In genomic region chr9:118705381-118706074, GRCm38 (mm10) we compare ENCODE assay signal across 11 mouse cellular contexts.
DNase-seq lines count a peak whose midpoint lies in the region; ATAC-seq lines count a peak whose summit lies in the region.
"Had no signal": no experiment of that assay in that cellular context is flagged by ENCODE, and none has a peak within 500 bp of the region (broad histone marks: within the 10 kb centered on the region; RNA-seq: fewer than 3 reads in every experiment).

No protein-coding gene starts in this region.

- no peaks in the 10 kb centered on the region for H3K27me3 ChIP-seq in forebrain, embryonic 15.5 days
- no peaks in the 10 kb centered on the region for H3K27me3 ChIP-seq in forebrain, embryonic 16.5 days (replicated peaks; ENCODE audit: control insufficient read depth, insufficient read depth, low read length)
- no peaks in the 10 kb centered on the region for H3K27me3 ChIP-seq in kidney, embryonic 14.5 days (ENCODE audit: control insufficient read depth, insufficient read depth, low read length)
- H3K27me3 ChIP-seq: midbrain, embryonic 15.5 days had no signal

- no peak overlapping the region for H3K27ac ChIP-seq in forebrain, embryonic 15.5 days (replicated peaks)
- H3K27ac ChIP-seq in forebrain, embryonic 16.5 days (ENCODE audit: low read length) = no peak overlapping the region
- peak overlapping the region; percentile 65 for H3K27ac ChIP-seq in kidney, embryonic 14.5 days (ENCODE audit: low read depth, low read length)
- H3K27ac ChIP-seq: midbrain, embryonic 15.5 days had no signal

- no peak overlapping the region for H3K4me2 ChIP-seq in forebrain, embryonic 15.5 days (replicated peaks)
- no peak overlapping the region for H3K4me2 ChIP-seq in forebrain, embryonic 16.5 days (ENCODE audit: low read length)
- no peak overlapping the region for H3K4me2 ChIP-seq in kidney, embryonic 14.5 days (replicated peaks; ENCODE audit: low read depth, low read length)
- H3K4me2 ChIP-seq: midbrain, embryonic 15.5 days had no signal

- H3K9ac ChIP-seq in forebrain, embryonic 15.5 days (replicated peaks) = no peak overlapping the region
- H3K9ac ChIP-seq in forebrain, embryonic 16.5 days (replicated peaks; ENCODE audit: low read depth, low read length) = no peak overlapping the region
- no peak overlapping the region for H3K9ac ChIP-seq in kidney, embryonic 14.5 days (ENCODE audit: low read depth, low read length)
- H3K9ac ChIP-seq: midbrain, embryonic 15.5 days had no signal

- 62% methylated on average over 14 of the region's 14 CpGs for WGBS in forebrain, embryonic 15.5 days
- WGBS in forebrain, embryonic 16.5 days = 59% methylated on average over 14 of the region's 14 CpGs
- WGBS in kidney, embryonic 14.5 days = 53% methylated on average over 14 of the region's 14 CpGs

- H3K4me1 ChIP-seq in forebrain, embryonic 15.5 days = peaks cover 12% of the 10 kb centered on the region
- peaks cover 11% of the 10 kb centered on the region for H3K4me1 ChIP-seq in forebrain, embryonic 16.5 days (replicated peaks; ENCODE audit: control insufficient read depth, insufficient read depth, low read length)
- peaks cover 21% of the 10 kb centered on the region for H3K4me1 ChIP-seq in kidney, embryonic 14.5 days (ENCODE audit: control insufficient read depth, insufficient read depth, low read length)
- H3K4me1 ChIP-seq: midbrain, embryonic 15.5 days had no signal

- ATAC-seq in forebrain, embryonic 15.5 days (replicated peaks) = 0 out of 2 replicates have a peak, but pooled peaks have one; percentile 11
- no peak for ATAC-seq in forebrain, embryonic 16.5 days
- 0 out of 2 replicates have a peak, but pooled peaks have one; percentile 34 for ATAC-seq in kidney, embryonic 14.5 days (ENCODE audit: low FRiP score, low TSS enrichment)
- peak; percentile 52; the same call in 1 of the 2 replicates for ATAC-seq in megakaryocyte-erythroid progenitor cell, adult 5-6 weeks (replicated peaks; ENCODE audit: low FRiP score, low TSS enrichment, poor library complexity, severe bottlenecking)
- ATAC-seq: midbrain, embryonic 15.5 days had no signal

- no peaks in the 10 kb centered on the region for H3K36me3 ChIP-seq in forebrain, embryonic 15.5 days
- no peaks in the 10 kb centered on the region for H3K36me3 ChIP-seq in forebrain, embryonic 16.5 days (ENCODE audit: control insufficient read depth, insufficient read depth)
- H3K36me3 ChIP-seq in kidney, embryonic 14.5 days (ENCODE audit: control insufficient read depth, insufficient read depth, low read length) = peaks cover 8% of the 10 kb centered on the region
- H3K36me3 ChIP-seq: midbrain, embryonic 15.5 days had no signal

- H3K4me3 ChIP-seq in forebrain, embryonic 15.5 days = no peak overlapping the region
- H3K4me3 ChIP-seq in forebrain, embryonic 16.5 days (replicated peaks; ENCODE audit: low read length) = no peak overlapping the region
- H3K4me3 ChIP-seq in kidney, embryonic 14.5 days (ENCODE audit: low read length) = no peak overlapping the region
- H3K4me3 ChIP-seq: midbrain, embryonic 15.5 days had no signal

- no peaks in the 10 kb centered on the region for H3K9me3 ChIP-seq in forebrain, embryonic 15.5 days
- no peaks in the 10 kb centered on the region for H3K9me3 ChIP-seq in forebrain, embryonic 16.5 days (ENCODE audit: control insufficient read depth, low read length)
- H3K9me3 ChIP-seq in kidney, embryonic 14.5 days (ENCODE audit: control insufficient read depth, low read length) = no peaks in the 10 kb centered on the region
- H3K9me3 ChIP-seq: midbrain, embryonic 15.5 days had no signal

- peak; percentile 62 for DNase-seq in T-cell, adult 2 months (ENCODE audit: low spot score)
- no peak for DNase-seq in ovary, adult 18-20 months (ENCODE audit: low spot score)
- DNase-seq in heart, adult 9 months (ENCODE audit: low spot score in 2 of 2) = no peak
- DNase-seq in right cerebral cortex, postnatal 36 days (ENCODE audit: low spot score in 2 of 2) = no peak
- DNase-seq: cerebellum, adult 8-10 months; heart, postnatal 36 days had no signal
